In genomic region chr3:52685434-52686181, GRCm38 (mm10) we compare ENCODE assay signal across 8 mouse cellular contexts.
DNase-seq lines count a peak whose midpoint lies in the region; ATAC-seq and TF ChIP-seq lines count a peak whose summit lies in the region.

No protein-coding gene starts in this region.

- H3K4me1 ChIP-seq in intestine, postnatal 0 days (replicated peaks; ENCODE audit: control insufficient read depth, insufficient read depth, low read length), result 0 out of 2 replicates have a peak, but pooled peaks cover 3% of the 10 kb centered on the region
- H3K4me1 ChIP-seq in intestine, embryonic 15.5 days (replicated peaks), result peaks cover 7% of the 10 kb centered on the region; the same call in 1 of the 2 replicates
- H3K4me1 ChIP-seq in kidney, adult 2 months (ENCODE audit: control insufficient read depth, insufficient read depth, low read length), result peaks cover 6% of the 10 kb centered on the region; the same call in 1 of the 2 replicates

- H3K27me3 ChIP-seq in intestine, postnatal 0 days (replicated peaks; ENCODE audit: control insufficient read depth, insufficient read depth, low read length), result no peaks in the 10 kb centered on the region
- H3K27me3 ChIP-seq in intestine, embryonic 15.5 days (replicated peaks), result no peaks in the 10 kb centered on the region
- H3K27me3 ChIP-seq in kidney, adult 2 months (replicated peaks; ENCODE audit: control insufficient read depth, insufficient read depth, low read length), result no peaks in the 10 kb centered on the region

- H3K27ac ChIP-seq in intestine, postnatal 0 days (ENCODE audit: low read depth, low read length), result no peak overlapping the region
- no peak overlapping the region for H3K27ac ChIP-seq in intestine, embryonic 15.5 days
- peak overlapping the region; percentile 41; the same call in 1 of the 2 replicates for H3K27ac ChIP-seq in kidney, adult 2 months (ENCODE audit: insufficient read depth, low read depth, low read length)

- no peak for TF ChIP-seq CTCF in intestine, postnatal 0 days (IDR thresholded peaks at IDR 0.05; ENCODE audit: low read depth)
- TF ChIP-seq CTCF in kidney, adult 2 months (conservative IDR thresholded peaks at IDR 0.05; ENCODE audit: insufficient read depth, insufficient read length, low read depth, low read length), result no peak

- no peaks in the 10 kb centered on the region for H3K36me3 ChIP-seq in intestine, postnatal 0 days (ENCODE audit: control insufficient read depth, insufficient read depth)
- H3K36me3 ChIP-seq in intestine, embryonic 15.5 days, result no peaks in the 10 kb centered on the region
- no peaks in the 10 kb centered on the region for H3K36me3 ChIP-seq in kidney, adult 2 months (ENCODE audit: control insufficient read depth, insufficient read depth, low read length)

- no peak overlapping the region for H3K9ac ChIP-seq in intestine, postnatal 0 days (ENCODE audit: low read depth, low read length)
- no peak overlapping the region for H3K9ac ChIP-seq in intestine, embryonic 15.5 days

- H3K4me2 ChIP-seq in intestine, postnatal 0 days (replicated peaks; ENCODE audit: low read depth), result no peak overlapping the region
- no peak overlapping the region for H3K4me2 ChIP-seq in intestine, embryonic 15.5 days (replicated peaks)

- WGBS in intestine, postnatal 0 days, result 41% methylated on average over 9 of the region's 9 CpGs
- 38% methylated on average over 9 of the region's 9 CpGs for WGBS in intestine, embryonic 15.5 days
- 27% methylated on average over 9 of the region's 9 CpGs for WGBS in kidney, adult 2 months

- peak; percentile 16; the same call in 1 of the 2 replicates for ATAC-seq in intestine, postnatal 0 days
- ATAC-seq in intestine, embryonic 15.5 days, result no peak
- ATAC-seq in megakaryocyte progenitor cell, adult 5-6 weeks (replicated peaks; ENCODE audit: poor library complexity), result no peak

- TF ChIP-seq POLR2A in kidney, adult 2 months (IDR thresholded peaks at IDR 0.05; ENCODE audit: low read depth, low read length), result no peak

- H3K9me3 ChIP-seq in intestine, postnatal 0 days (ENCODE audit: control insufficient read depth), result no peaks in the 10 kb centered on the region
- H3K9me3 ChIP-seq in intestine, embryonic 15.5 days, result no peaks in the 10 kb centered on the region

- peak; percentile 65 for DNase-seq in adrenal gland, postnatal 14 days
- DNase-seq in kidney, adult 2 months, result peak; percentile 87
- DNase-seq in lung, postnatal 36 days, result peak; percentile 76
- DNase-seq in spleen, postnatal 10 days (ENCODE audit: low spot score in 2 of 2), result no peak
- no peak for DNase-seq in embryo, embryonic 9.5 days (ENCODE audit: extremely low spot score)

- H3K4me3 ChIP-seq in intestine, postnatal 0 days (ENCODE audit: low read depth, low read length), result no peak overlapping the region
- no peak overlapping the region for H3K4me3 ChIP-seq in intestine, embryonic 15.5 days (replicated peaks)
- no peak overlapping the region for H3K4me3 ChIP-seq in kidney, adult 2 months (ENCODE audit: insufficient read depth, low read depth, low read length)

Comparison
In these comparisons a context has a peak if more than half of its experiments do, and no peak if none do; other contexts are left out.
1. DNase-seq: peak in adrenal gland, postnatal 14 days (single experiment), kidney, adult 2 months (single experiment) and lung, postnatal 36 days (single experiment); none in spleen, postnatal 10 days (0 of 2) and embryo, embryonic 9.5 days (single experiment).